Mouse (Mus musculus): ENCODE measurements around the gene Zbtb40.

Gene Zbtb40

GRCm38 (mm10) chr4:137033115-137033887 lies 15.3 kb downstream of the Zbtb40 start:
- no peak for DNase-seq (ENCODE audit: low spot score)

- no peak for DNase-seq (ENCODE audit: low spot score)
Measured at GRCm38 (mm10) chr4:137032456-137032855, 16.1 kb downstream of the Zbtb40 start.

GRCm38 (mm10) chr4:137031319-137031718 lies 17.3 kb downstream of the Zbtb40 start:
- no peak for DNase-seq (ENCODE audit: low spot score)

- no peak for DNase-seq (ENCODE audit: low spot score)
Measured at GRCm38 (mm10) chr4:137029348-137029747, 19.3 kb downstream of the Zbtb40 start.

- no peak for DNase-seq (ENCODE audit: low spot score)
Measured at GRCm38 (mm10) chr4:137027051-137027450, 21.6 kb downstream of the Zbtb40 start.

- DNase-seq (ENCODE audit: low spot score), result no peak
Measured at GRCm38 (mm10) chr4:137025570-137025969, 23.0 kb downstream of the Zbtb40 start.

GRCm38 (mm10) chr4:137025133-137025532 lies 23.5 kb downstream of the Zbtb40 start:
- DNase-seq (ENCODE audit: low spot score), result no peak

GRCm38 (mm10) chr4:137020065-137020464 lies 28.5 kb downstream of the Zbtb40 start:
- no peak for DNase-seq (ENCODE audit: low spot score)

- DNase-seq (ENCODE audit: low spot score), result no peak
Measured at GRCm38 (mm10) chr4:137015934-137016333, 32.7 kb downstream of the Zbtb40 start.

- DNase-seq (ENCODE audit: low spot score), result no peak
Measured at GRCm38 (mm10) chr4:137015476-137015856, 33.1 kb downstream of the Zbtb40 start.

GRCm38 (mm10) chr4:137014654-137015475 lies 33.7 kb downstream of the Zbtb40 start:
- no peak for DNase-seq (ENCODE audit: low spot score)

- no peak for DNase-seq (ENCODE audit: low spot score)
Measured at GRCm38 (mm10) chr4:137014124-137014523, 34.5 kb downstream of the Zbtb40 start.

- no peak for DNase-seq (ENCODE audit: low spot score)
Measured at GRCm38 (mm10) chr4:137006966-137007365, 41.6 kb downstream of the Zbtb40 start.

GRCm38 (mm10) chr4:137001825-137002224 lies 46.8 kb downstream of the Zbtb40 start:
- DNase-seq (ENCODE audit: low spot score), result no peak

GRCm38 (mm10) chr4:137001020-137001419 lies 47.6 kb downstream of the Zbtb40 start:
- no peak for DNase-seq (ENCODE audit: low spot score)

GRCm38 (mm10) chr4:136998371-136998770 lies 50.2 kb downstream of the Zbtb40 start:
- no peak for DNase-seq (ENCODE audit: low spot score)

GRCm38 (mm10) chr4:136997723-136998345 lies 50.8 kb downstream of the Zbtb40 start:
- DNase-seq (ENCODE audit: low spot score), result no peak

- DNase-seq (ENCODE audit: low spot score), result no peak
Measured at GRCm38 (mm10) chr4:136996933-136997332, 51.7 kb downstream of the Zbtb40 start.

- DNase-seq (ENCODE audit: low spot score), result peak; percentile 7
Measured at GRCm38 (mm10) chr4:136995361-136995760, 53.2 kb downstream of the Zbtb40 start.

- DNase-seq (ENCODE audit: low spot score), result no peak
Measured at GRCm38 (mm10) chr4:136981993-136982695, 66.5 kb downstream of the Zbtb40 start.

GRCm38 (mm10) chr4:136981347-136981746 lies 67.3 kb downstream of the Zbtb40 start:
- DNase-seq (ENCODE audit: low spot score), result peak; percentile 37

GRCm38 (mm10) chr4:136980921-136981320 lies 67.7 kb downstream of the Zbtb40 start:
- no peak for DNase-seq (ENCODE audit: low spot score)

All from ovary, postnatal 14 days (tissue).